Mouse (Mus musculus): ENCODE measurements around the gene Gpbp1. TPM values are rescaled to one million over a fixed set of nuclear protein-coding genes. Genes with fewer than 3 reads are reported as not detected.

Gene Gpbp1
- 10 to 100 TPM; 52.7 to 63.6 (median 56.0) TPM for total RNA-seq (2022)

GRCm38 (mm10) chr13:111489802-111490723, at the start of gene Gpbp1:
Gpbp1 (minus strand) TSS chr13:111490111.
- peak; percentile 100 for DNase-seq (ENCODE audit: low spot score in 2 of 2)

GRCm38 (mm10) chr13:111537718-111538117, 47.8 kb upstream of the Gpbp1 start:
- no peak for DNase-seq (ENCODE audit: low spot score in 2 of 2)

GRCm38 (mm10) chr13:111536207-111536887, 46.4 kb upstream of the Gpbp1 start:
- no peak for DNase-seq (ENCODE audit: low spot score in 2 of 2)

- DNase-seq (ENCODE audit: low spot score in 2 of 2) = no peak
These were observed 44.2 kb upstream of the Gpbp1 start for GRCm38 (mm10) chr13:111534131-111534530.

- DNase-seq (ENCODE audit: low spot score in 2 of 2) = no peak
These were observed 42.5 kb upstream of the Gpbp1 start for GRCm38 (mm10) chr13:111532178-111532948.

- no peak for DNase-seq (ENCODE audit: low spot score in 2 of 2)
These were observed 41.8 kb upstream of the Gpbp1 start for GRCm38 (mm10) chr13:111531701-111532100.

- DNase-seq (ENCODE audit: low spot score in 2 of 2) = no peak
These were observed 34.4 kb upstream of the Gpbp1 start for GRCm38 (mm10) chr13:111524277-111524676.

- DNase-seq (ENCODE audit: low spot score in 2 of 2) = no peak
These were observed 32.4 kb upstream of the Gpbp1 start for GRCm38 (mm10) chr13:111522336-111522735.

- DNase-seq (ENCODE audit: low spot score in 2 of 2) = no peak
These were observed 30.5 kb upstream of the Gpbp1 start for GRCm38 (mm10) chr13:111520456-111520855.

- DNase-seq (ENCODE audit: low spot score in 2 of 2) = no peak
These were observed 28.4 kb upstream of the Gpbp1 start for GRCm38 (mm10) chr13:111518332-111518731.

GRCm38 (mm10) chr13:111516385-111517150, 26.7 kb upstream of the Gpbp1 start:
- DNase-seq (ENCODE audit: low spot score in 2 of 2) = no peak

- DNase-seq (ENCODE audit: low spot score in 2 of 2) = no peak
These were observed 19.5 kb upstream of the Gpbp1 start for GRCm38 (mm10) chr13:111509385-111509784.

GRCm38 (mm10) chr13:111508645-111509044, 18.7 kb upstream of the Gpbp1 start:
- DNase-seq (ENCODE audit: low spot score in 2 of 2) = no peak

- no peak for DNase-seq (ENCODE audit: low spot score in 2 of 2)
These were observed 4.6 kb upstream of the Gpbp1 start for GRCm38 (mm10) chr13:111494330-111495029.

- no peak for DNase-seq (ENCODE audit: low spot score in 2 of 2)
These were observed 1.3 kb upstream of the Gpbp1 start for GRCm38 (mm10) chr13:111491046-111491756.

- DNase-seq (ENCODE audit: low spot score in 2 of 2) = no peak
These were observed 459 bp downstream of the Gpbp1 start for GRCm38 (mm10) chr13:111489502-111489801.

- peak; percentile 6 to 23 for DNase-seq (ENCODE audit: low spot score in 2 of 2)
These were observed 1.0 kb downstream of the Gpbp1 start for GRCm38 (mm10) chr13:111488651-111489501.

- no peak for DNase-seq (ENCODE audit: low spot score in 2 of 2)
These were observed 12.2 kb downstream of the Gpbp1 start for GRCm38 (mm10) chr13:111477695-111478094.
